Mouse (Mus musculus) forebrain, embryonic 13.5 days (tissue): ENCODE measurements at regions not wholly inside any gene's neighbourhood (a gene's known extent, or its start where the extent isn't known, plus 50 kb on each side); places are given as distances from the start of the nearest gene placed in this dataset.

Experiments
- ATAC-seq: fragments of 200-750 bp; cut with Nextera tagmentation; 2 replicates; pipeline ENCODE4 v1.8.0; 2017
- H3K27ac ChIP-seq: fragments of 300-500 bp; sonication (generic); 2 replicates; pipeline ENCODE4 v1.5.1; 2015; ENCODE audit warnings: inconsistent platforms, mild to moderate bottlenecking, moderate library complexity
- H3K27me3 ChIP-seq: fragments of 300-500 bp; sonication (generic); 2 replicates; pipeline ENCODE4 v1.6.1; 2015; ENCODE audit warnings: mild to moderate bottlenecking, inconsistent platforms
- H3K36me3 ChIP-seq: fragments of 300-500 bp; sonication (generic); 2 replicates; pipeline ENCODE4 v1.6.1; 2015; ENCODE audit warnings: mild to moderate bottlenecking, inconsistent platforms; ENCODE audit not compliant: poor library complexity, severe bottlenecking
- H3K4me1 ChIP-seq: fragments of 300-500 bp; sonication (generic); 2 replicates; pipeline ENCODE4 v1.6.1; 2015; ENCODE audit warnings: inconsistent platforms
- H3K4me2 ChIP-seq: fragments of 300-500 bp; sonication (generic); 2 replicates; pipeline ENCODE4 v1.6.1; 2015; ENCODE audit warnings: inconsistent platforms, mild to moderate bottlenecking, moderate library complexity
- H3K4me3 ChIP-seq: fragments of 300-500 bp; sonication (generic); 2 replicates; pipeline ENCODE4 v1.5.1; 2015; ENCODE audit warnings: mild to moderate bottlenecking, inconsistent platforms
- H3K9ac ChIP-seq: fragments of 300-500 bp; sonication (generic); 2 replicates; pipeline ENCODE4 v1.6.1; 2015; ENCODE audit warnings: mild to moderate bottlenecking, inconsistent platforms
- H3K9me3 ChIP-seq: fragments of 300-500 bp; sonication (generic); replicated peaks from 2 replicates; pipeline ENCODE4 v1.6.1; 2016; ENCODE audit warnings: inconsistent platforms
- WGBS: fragments of 180-500 bp; shearing (Covaris S2); methylation state at CpG from one replicate; pipeline ENCODE4 v1.1.7; 2015; 5-methylcytosine and 5-hydroxymethylcytosine counted together

DNA sequence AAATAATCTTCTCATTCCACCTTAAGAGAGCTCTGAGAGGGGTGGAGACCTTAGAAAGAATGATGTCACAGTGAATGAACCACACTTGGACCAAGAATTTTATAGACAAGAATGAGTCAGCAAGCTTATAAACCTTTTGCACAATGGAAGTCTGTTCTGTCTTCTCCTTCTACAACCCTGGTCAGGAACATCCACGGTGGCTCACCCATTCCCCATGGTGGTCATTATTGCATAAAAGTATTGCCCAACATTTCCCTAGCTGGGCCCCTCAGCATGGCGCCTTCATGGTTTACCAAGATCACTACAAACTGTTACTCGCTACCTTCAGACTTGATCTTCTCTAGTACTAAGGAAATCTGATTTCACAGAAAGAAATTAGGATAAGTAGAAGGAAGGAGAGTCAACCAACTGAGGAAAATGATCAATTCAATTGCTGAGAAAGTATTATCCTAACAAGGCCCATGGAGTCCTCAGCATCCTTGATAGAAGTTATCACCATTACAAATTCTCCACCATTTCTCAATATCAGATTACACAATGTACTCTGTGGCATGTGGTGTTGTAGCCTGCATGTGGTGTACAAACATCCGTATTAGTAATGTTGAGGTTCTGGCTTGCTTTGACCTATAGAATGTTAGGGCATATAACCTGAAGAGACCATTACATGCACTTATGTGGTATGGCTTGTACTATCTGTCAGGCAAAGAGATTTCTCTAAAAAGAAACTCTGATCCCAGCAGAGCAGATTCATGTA is 165.1 kb upstream of the Serpine2 start:
- H3K4me3 ChIP-seq: no peak overlapping the region
- H3K4me1 ChIP-seq: no peaks in the 10 kb centered on the region
- peaks cover 14% of the 10 kb centered on the region; the same call in 1 of the 2 replicates for H3K27me3 ChIP-seq
- no peaks in the 10 kb centered on the region for H3K9me3 ChIP-seq
- H3K4me2 ChIP-seq: no peak overlapping the region
- H3K36me3 ChIP-seq: no peaks in the 10 kb centered on the region
- H3K27ac ChIP-seq: no peak overlapping the region
- H3K9ac ChIP-seq: no peak overlapping the region
- WGBS: 86% methylated on average over 4 of the region's 4 CpGs
- ATAC-seq: no peak

DNA sequence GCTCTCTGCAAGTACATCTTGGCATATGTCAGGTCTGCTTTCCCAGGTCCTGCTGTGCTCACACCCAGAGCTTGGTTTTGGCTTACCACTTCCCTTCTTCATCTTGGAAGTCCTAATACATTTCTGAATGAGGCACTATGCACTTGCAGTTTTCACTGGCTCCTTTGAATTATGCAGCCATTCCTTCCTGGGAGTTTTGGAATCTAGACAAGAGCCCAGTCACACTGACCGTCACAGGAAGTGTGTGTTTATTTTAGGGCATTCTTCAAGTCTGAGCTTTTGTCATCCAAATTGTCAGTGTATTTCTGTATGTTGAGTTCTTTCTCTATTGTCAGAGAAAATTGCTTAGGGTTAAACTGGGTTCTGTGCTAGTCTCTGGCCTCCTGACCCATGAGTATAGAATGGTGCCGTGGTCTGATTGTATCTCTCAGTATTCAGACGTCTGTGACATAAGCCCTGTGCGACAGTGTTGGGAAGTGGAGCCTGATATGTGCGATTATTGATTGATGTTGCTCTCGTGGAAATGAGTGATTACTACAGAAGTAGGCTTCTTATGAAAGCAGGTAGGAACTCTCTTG is 162.6 kb upstream of the Serpine2 start:
- no peaks in the 10 kb centered on the region for H3K4me1 ChIP-seq
- WGBS: 71% methylated on average over 6 of the region's 6 CpGs
- H3K4me2 ChIP-seq: no peak overlapping the region
- H3K9me3 ChIP-seq: no peaks in the 10 kb centered on the region
- no peak overlapping the region for H3K27ac ChIP-seq
- H3K4me3 ChIP-seq: no peak overlapping the region
- H3K36me3 ChIP-seq: no peaks in the 10 kb centered on the region
- ATAC-seq: no peak
- H3K9ac ChIP-seq: no peak overlapping the region
- no peaks in the 10 kb centered on the region for H3K27me3 ChIP-seq

DNA sequence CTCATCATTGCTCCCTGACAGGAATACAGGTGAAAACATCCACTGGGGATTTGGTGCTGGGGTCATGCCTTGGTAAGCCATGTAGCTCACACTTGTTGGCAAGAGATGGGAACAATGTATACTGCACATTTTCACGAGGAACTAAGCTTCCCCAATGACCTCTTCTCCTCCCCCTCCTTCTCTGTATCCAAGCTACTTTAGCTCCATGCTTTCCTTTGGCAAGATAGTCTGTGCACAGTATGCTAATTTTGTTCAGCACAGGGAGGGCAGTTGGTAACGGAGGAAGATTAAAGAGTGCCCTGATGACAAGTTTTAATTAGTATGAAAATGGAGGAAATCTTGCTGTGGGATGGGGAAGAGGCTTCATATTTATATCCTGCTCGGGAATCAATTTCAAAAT is 160.9 kb upstream of the Serpine2 start:
- 41% methylated on average over 3 of the region's 3 CpGs for WGBS
- no peak overlapping the region for H3K4me2 ChIP-seq
- H3K9ac ChIP-seq: no peak overlapping the region
- H3K4me1 ChIP-seq: no peaks in the 10 kb centered on the region
- H3K27ac ChIP-seq: no peak overlapping the region
- 0 out of 2 replicates have a peak, but pooled peaks have one; percentile 33 for ATAC-seq
- H3K4me3 ChIP-seq: no peak overlapping the region
- H3K9me3 ChIP-seq: no peaks in the 10 kb centered on the region
- no peaks in the 10 kb centered on the region for H3K36me3 ChIP-seq
- H3K27me3 ChIP-seq: no peaks in the 10 kb centered on the region

DNA sequence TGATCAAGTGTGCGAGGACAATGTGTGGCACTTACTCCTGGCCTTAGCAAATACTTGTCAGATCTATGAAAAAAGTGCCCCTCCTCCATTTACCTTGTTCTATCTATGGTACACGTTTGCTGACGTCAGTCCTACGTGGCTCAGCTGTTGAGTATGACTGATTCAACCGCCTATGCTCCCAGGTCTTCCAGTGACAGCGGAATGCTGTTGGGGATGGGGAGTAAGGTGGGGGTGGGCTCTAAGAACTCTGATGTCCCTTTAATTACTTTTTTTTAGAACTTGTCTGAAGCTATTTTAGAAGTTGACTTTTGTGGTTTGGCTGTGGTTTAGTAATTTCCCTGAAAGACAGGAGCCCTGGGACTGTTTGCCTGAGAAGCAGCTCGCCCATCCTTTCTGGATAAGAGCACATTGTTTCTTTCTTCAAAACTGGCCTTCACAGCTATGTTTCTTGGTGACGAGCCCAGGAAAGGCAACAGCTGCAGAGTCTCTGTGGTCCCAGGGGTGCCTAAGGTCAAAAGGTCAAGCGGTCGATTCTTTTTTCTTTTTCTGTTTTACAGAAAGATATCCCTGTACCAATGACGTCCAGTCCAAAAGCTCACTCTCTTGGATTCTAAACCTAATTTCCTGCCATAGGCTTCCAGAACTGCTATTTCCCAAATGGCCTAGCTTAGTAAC is 157.5 kb upstream of the Serpine2 start:
- WGBS: 72% methylated on average over 11 of the region's 11 CpGs
- no peak overlapping the region for H3K4me3 ChIP-seq

DNA sequence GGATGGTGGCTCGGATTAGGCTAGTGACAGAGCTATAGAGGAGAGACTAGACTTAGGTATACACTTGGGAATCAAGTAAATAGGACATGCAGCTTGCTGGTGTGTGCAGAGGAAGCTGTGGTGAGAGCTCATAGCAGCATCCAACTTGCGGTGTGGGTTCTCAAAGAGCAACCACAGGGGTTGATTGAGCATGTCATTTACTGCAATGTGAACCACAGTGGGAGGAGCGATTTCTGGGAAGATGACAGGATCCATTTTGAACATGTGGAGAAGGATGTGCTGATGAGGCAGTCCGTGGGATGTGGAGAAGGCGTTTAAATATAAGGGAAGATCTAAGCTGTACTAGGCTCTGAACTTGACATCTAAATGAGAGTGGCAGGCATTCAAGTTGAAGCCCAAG is 154.5 kb upstream of the Serpine2 start:
- Histone ChIP-seq H3K4me1 (no peaks in the 10 kb centered on the region), H3K9me3 (no peaks in the 10 kb centered on the region), H3K4me2 (no peak overlapping the region), H3K9ac (no peak overlapping the region), H3K4me3 (no peak overlapping the region), H3K27ac (no peak overlapping the region), H3K36me3 (no peaks in the 10 kb centered on the region), H3K27me3 (no peaks in the 10 kb centered on the region)
- no peak for ATAC-seq
- 89% methylated on average over 5 of the region's 5 CpGs for WGBS

More for the DNA sequence above, 157.5 kb upstream of the Serpine2 start:
- H3K9ac ChIP-seq: no peak overlapping the region
- no peaks in the 10 kb centered on the region for H3K36me3 ChIP-seq
- no peak for ATAC-seq
- no peaks in the 10 kb centered on the region for H3K27me3 ChIP-seq
- H3K4me1 ChIP-seq: no peaks in the 10 kb centered on the region
- no peak overlapping the region for H3K27ac ChIP-seq
- no peak overlapping the region for H3K4me2 ChIP-seq
- H3K9me3 ChIP-seq: no peaks in the 10 kb centered on the region

DNA sequence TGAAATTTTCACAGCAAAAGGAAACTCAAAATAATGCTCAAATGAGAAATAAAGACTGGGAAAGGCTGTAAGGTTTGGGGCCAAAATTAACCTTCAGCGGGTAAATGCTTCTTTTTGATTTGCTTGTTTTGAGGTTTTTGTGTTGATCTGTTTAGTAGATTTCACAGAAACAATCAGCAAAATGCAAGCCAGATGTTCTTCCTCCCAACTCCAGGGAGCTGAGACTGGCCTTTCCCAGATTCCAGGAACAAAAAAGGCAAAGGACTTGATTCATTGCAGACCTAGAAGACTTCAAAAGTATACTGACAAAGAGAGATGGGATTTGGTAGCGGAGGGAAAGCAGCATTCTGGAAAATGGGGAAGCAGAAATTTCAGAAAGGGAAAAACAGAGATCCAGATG is 153.6 kb upstream of the Serpine2 start:
- Histone ChIP-seq H3K9me3 (no peaks in the 10 kb centered on the region), H3K27ac (no peak overlapping the region), H3K9ac (no peak overlapping the region), H3K4me2 (no peak overlapping the region), H3K36me3 (no peaks in the 10 kb centered on the region), H3K4me3 (no peak overlapping the region), H3K27me3 (no peaks in the 10 kb centered on the region), H3K4me1 (no peaks in the 10 kb centered on the region)
- no peak for ATAC-seq
- WGBS: 87% methylated on average over 2 of the region's 2 CpGs

DNA sequence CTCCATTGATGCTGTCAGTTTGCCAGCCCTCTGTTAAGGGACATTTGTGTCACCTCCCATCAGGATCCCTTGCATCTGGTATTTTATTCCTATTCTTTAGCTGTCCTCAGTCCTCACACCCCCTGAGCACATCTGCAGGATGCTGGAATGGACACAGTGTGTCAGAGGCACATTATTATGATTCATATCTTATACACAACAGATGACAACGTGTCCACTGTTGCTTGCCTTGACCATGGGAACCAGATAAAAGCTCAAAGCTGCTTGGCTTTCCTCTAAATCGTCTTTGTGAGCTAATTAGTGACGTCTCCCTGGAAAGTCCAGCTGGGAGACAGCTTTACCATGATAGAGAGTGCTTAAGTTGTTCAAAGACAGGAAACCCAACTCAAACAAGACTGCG is 149.7 kb upstream of the Serpine2 start:
- Histone ChIP-seq H3K4me2 (no peak overlapping the region), H3K27ac (no peak overlapping the region), H3K9me3 (no peaks in the 10 kb centered on the region), H3K9ac (no peak overlapping the region), H3K36me3 (no peaks in the 10 kb centered on the region), H3K4me3 (no peak overlapping the region), H3K4me1 (no peaks in the 10 kb centered on the region), H3K27me3 (no peaks in the 10 kb centered on the region)
- no peak for ATAC-seq
- WGBS: 39% methylated on average over 4 of the region's 4 CpGs

DNA sequence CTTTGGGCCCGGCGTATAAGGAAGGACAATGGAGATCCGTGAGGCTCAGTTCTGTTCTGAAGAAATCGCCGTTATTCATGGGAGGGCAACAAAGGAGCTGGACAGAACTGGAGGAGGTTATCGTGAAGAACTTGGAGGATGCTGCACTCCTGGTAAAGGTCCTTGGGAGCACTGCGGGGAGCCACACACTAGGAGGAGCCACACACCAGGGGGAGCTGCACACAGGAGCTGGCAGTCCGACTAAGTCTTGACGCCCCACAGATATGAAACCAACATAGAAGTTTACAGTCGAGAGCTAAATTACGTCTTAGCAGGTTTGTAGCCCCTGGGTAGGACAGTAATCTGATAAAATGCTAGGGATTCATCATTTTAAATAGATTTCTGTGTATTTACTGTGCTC is 138.1 kb upstream of the Serpine2 start:
- Histone ChIP-seq H3K36me3 (no peaks in the 10 kb centered on the region), H3K27me3 (no peaks in the 10 kb centered on the region), H3K4me3 (no peak overlapping the region), H3K4me1 (no peaks in the 10 kb centered on the region), H3K9me3 (no peaks in the 10 kb centered on the region), H3K9ac (no peak overlapping the region), H3K27ac (no peak overlapping the region), H3K4me2 (no peak overlapping the region)
- no peak for ATAC-seq
- WGBS: 81% methylated on average over 11 of the region's 11 CpGs

DNA sequence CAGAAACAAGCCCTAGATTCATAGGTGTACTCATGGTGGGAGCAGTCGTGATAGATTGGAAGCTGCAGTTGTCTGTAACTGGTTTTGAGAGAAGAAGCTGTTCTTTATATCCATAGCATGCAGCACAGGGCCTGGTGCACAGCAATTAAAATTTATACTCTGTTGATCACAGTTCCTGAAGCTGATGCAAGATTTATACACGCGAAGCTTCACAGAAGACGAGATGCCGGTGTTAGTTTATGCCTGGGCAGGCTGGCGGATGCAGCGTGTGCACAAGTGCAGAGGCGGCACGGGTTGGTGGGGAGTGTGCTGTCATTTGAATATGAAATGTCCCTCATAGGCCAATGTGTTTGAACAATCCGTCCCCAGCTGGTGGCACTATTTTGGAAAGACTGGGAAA is 136.9 kb upstream of the Serpine2 start:
- no peaks in the 10 kb centered on the region for H3K9me3 ChIP-seq
- no peak overlapping the region for H3K4me3 ChIP-seq
- ATAC-seq: no peak
- 94% methylated on average over 10 of the region's 10 CpGs for WGBS
- H3K4me1 ChIP-seq: no peaks in the 10 kb centered on the region
- H3K27me3 ChIP-seq: no peaks in the 10 kb centered on the region
- no peak overlapping the region for H3K4me2 ChIP-seq
- no peak overlapping the region for H3K27ac ChIP-seq
- no peak overlapping the region for H3K9ac ChIP-seq
- H3K36me3 ChIP-seq: no peaks in the 10 kb centered on the region

DNA sequence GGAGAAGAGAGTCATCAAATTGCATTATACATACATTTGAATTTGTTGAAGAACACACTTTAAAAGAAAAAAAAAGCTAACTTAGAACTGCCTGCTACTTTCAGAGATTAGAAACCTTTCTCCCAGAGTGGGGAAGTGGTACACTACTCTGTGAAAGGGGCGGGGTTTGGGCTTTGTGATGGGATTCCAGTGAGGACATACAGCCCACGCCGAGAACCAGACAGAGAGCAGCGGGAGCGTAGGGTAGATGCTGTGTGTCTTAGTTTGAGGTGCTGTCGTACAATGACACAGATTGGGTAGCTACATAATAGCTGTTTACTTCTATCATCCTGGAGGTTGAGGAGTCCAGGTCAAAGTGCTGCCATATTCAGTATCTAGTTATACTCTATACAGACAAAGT is 136.5 kb upstream of the Serpine2 start:
- Histone ChIP-seq H3K27ac (no peak overlapping the region), H3K4me2 (no peak overlapping the region), H3K9me3 (no peaks in the 10 kb centered on the region), H3K9ac (no peak overlapping the region), H3K36me3 (no peaks in the 10 kb centered on the region), H3K27me3 (no peaks in the 10 kb centered on the region), H3K4me3 (no peak overlapping the region), H3K4me1 (no peaks in the 10 kb centered on the region)
- ATAC-seq: no peak
- 97% methylated on average over 6 of the region's 6 CpGs for WGBS

DNA sequence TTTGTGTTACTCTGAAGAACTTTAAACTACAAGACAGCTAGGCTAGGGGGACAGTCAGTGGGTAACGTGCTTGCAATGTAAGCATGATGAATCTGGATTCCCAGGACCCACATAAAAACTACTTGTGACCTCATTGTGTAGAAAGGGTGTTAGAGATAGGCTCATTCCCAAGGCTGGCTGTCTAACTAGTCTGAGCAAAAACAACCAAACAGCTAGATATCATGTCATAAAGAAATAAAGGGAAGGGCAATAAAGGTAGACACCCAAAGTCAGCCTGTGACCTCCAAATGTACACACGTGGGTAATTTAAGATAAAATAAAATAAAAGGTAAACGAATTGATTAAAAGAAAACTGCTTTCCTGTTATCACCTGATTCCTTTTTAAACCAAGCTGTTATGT is 123.7 kb upstream of the Serpine2 start:
- Histone ChIP-seq H3K36me3 (no peaks in the 10 kb centered on the region), H3K27ac (no peak overlapping the region), H3K4me1 (no peaks in the 10 kb centered on the region), H3K9me3 (no peaks in the 10 kb centered on the region), H3K9ac (no peak overlapping the region), H3K27me3 (no peaks in the 10 kb centered on the region), H3K4me3 (no peak overlapping the region), H3K4me2 (no peak overlapping the region)
- ATAC-seq: no peak
- WGBS: 84% methylated on average over 3 of the region's 3 CpGs

DNA sequence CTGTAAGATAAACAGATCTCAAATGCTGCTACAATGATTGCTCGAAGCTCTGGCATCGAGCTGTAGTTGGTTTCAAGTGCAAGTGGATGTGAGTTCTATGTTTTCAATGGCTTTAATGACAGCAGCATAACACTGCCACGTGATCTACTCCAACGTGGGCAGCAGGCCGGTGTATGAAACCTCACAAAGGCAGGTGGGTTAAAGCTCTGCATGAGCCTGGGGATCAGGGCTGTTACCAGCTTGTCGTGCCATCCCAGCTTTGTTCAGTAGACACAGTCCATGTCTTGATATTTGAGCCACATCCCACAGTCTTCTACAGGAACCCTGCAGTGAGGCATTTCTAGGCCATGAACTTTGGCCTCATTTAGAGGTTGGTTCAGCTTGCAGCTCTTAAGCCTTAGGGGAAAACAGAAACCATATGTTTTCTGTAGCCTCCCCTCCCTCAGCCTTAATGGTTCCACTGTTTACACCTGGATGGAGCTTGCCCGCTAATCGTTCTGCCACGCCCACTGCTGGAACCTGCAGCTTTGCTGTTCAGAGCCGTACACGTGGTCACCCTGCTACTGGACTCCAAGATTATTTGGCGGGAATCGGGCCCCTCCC is 121.8 kb upstream of the Serpine2 start:
- Histone ChIP-seq H3K4me2 (no peak overlapping the region), H3K4me3 (no peak overlapping the region), H3K27ac (no peak overlapping the region), H3K9ac (no peak overlapping the region), H3K27me3 (no peaks in the 10 kb centered on the region), H3K9me3 (no peaks in the 10 kb centered on the region), H3K36me3 (no peaks in the 10 kb centered on the region), H3K4me1 (no peaks in the 10 kb centered on the region)
- ATAC-seq: no peak
- 80% methylated on average over 13 of the region's 13 CpGs for WGBS
